In genomic region chr3:101918526-101918925, GRCm38 (mm10) we compare ENCODE assay signal across 24 mouse cellular contexts. TPM values are rescaled to one million over a fixed set of nuclear protein-coding genes. Genes with fewer than 3 reads are reported as not detected.
DNase-seq lines count a peak whose midpoint lies in the region; ATAC-seq and TF ChIP-seq lines count a peak whose summit lies in the region.
"Had no signal": no experiment of that assay in that cellular context is flagged by ENCODE, and none has a peak within 500 bp of the region (broad histone marks: within the 10 kb centered on the region; RNA-seq: fewer than 3 reads in every experiment).

No protein-coding gene starts in this region.

- 92% methylated on average over 3 of the region's 3 CpGs for WGBS in liver, adult 2 months
- 70% methylated on average over 3 of the region's 3 CpGs for WGBS in liver, embryonic 12.5 days (ENCODE audit: insufficient replicate concordance)
- 89% methylated on average over 3 of the region's 3 CpGs for WGBS in midbrain, embryonic 11.5 days
- 99% methylated on average over 3 of the region's 3 CpGs for WGBS in midbrain, embryonic 16.5 days

- H3K36me3 ChIP-seq in liver, adult 2 months (ENCODE audit: control insufficient read depth, insufficient read depth, low read length), result peaks cover 2% of the 10 kb centered on the region; the same call in 1 of the 2 replicates
- H3K36me3 ChIP-seq in liver, embryonic 12.5 days, result no peaks in the 10 kb centered on the region
- H3K36me3 ChIP-seq in midbrain, embryonic 11.5 days (ENCODE audit: control insufficient read depth, insufficient read depth, low read length), result no peaks in the 10 kb centered on the region
- peaks cover 6% of the 10 kb centered on the region; the same call in 1 of the 2 replicates for H3K36me3 ChIP-seq in midbrain, embryonic 16.5 days (ENCODE audit: control insufficient read depth, insufficient read depth, low read length)
- H3K36me3 ChIP-seq: forebrain, embryonic 15.5 days had no signal

- TF ChIP-seq CTCF in liver, adult 2 months (IDR thresholded peaks at IDR 0.05; ENCODE audit: low read depth, low read length), result no peak

- no peak overlapping the region for H3K9ac ChIP-seq in liver, adult 2 months (ENCODE audit: low read depth, low read length)
- no peak overlapping the region for H3K9ac ChIP-seq in liver, embryonic 12.5 days
- H3K9ac ChIP-seq in midbrain, embryonic 11.5 days (ENCODE audit: low read length), result no peak overlapping the region
- no peak overlapping the region for H3K9ac ChIP-seq in midbrain, embryonic 16.5 days (ENCODE audit: low read depth, low read length)
- H3K9ac ChIP-seq: embryonic facial prominence, embryonic 12.5 days; embryonic facial prominence, embryonic 15.5 days; forebrain, embryonic 13.5 days; forebrain, embryonic 15.5 days; forebrain, postnatal 0 days had no signal

- H3K27ac ChIP-seq in liver, adult 2 months (replicated peaks; ENCODE audit: insufficient read depth, low read depth, low read length), result no peak overlapping the region
- no peak overlapping the region for H3K27ac ChIP-seq in liver, embryonic 12.5 days
- H3K27ac ChIP-seq in midbrain, embryonic 11.5 days (ENCODE audit: low read depth, low read length), result no peak overlapping the region
- no peak overlapping the region for H3K27ac ChIP-seq in midbrain, embryonic 16.5 days (ENCODE audit: low read length)
- H3K27ac ChIP-seq: embryonic facial prominence, embryonic 12.5 days; embryonic facial prominence, embryonic 15.5 days; forebrain, embryonic 13.5 days had no signal

- no peaks in the 10 kb centered on the region for H3K27me3 ChIP-seq in liver, adult 2 months (ENCODE audit: control insufficient read depth, insufficient read depth, low read length)
- H3K27me3 ChIP-seq in liver, embryonic 12.5 days (replicated peaks), result peaks cover 11% of the 10 kb centered on the region
- H3K27me3 ChIP-seq in midbrain, embryonic 11.5 days (ENCODE audit: control insufficient read depth, insufficient read depth, low read length), result no peaks in the 10 kb centered on the region; the same call in 1 of the 2 replicates
- no peaks in the 10 kb centered on the region for H3K27me3 ChIP-seq in midbrain, embryonic 16.5 days (ENCODE audit: control insufficient read depth, insufficient read depth, low read depth, low read length)
- H3K27me3 ChIP-seq: embryonic facial prominence, embryonic 12.5 days; embryonic facial prominence, embryonic 15.5 days; forebrain, embryonic 13.5 days; forebrain, embryonic 15.5 days had no signal

- ATAC-seq in liver, embryonic 12.5 days, result no peak
- ATAC-seq in midbrain, embryonic 11.5 days (ENCODE audit: low FRiP score), result no peak
- ATAC-seq in midbrain, embryonic 16.5 days, result no peak
- peak; percentile 49 for ATAC-seq in megakaryocyte, adult 5-6 weeks (ENCODE audit: poor library complexity, severe bottlenecking)
- ATAC-seq: forebrain, embryonic 13.5 days; forebrain, embryonic 15.5 days; forebrain, postnatal 0 days had no signal

- TF ChIP-seq POLR2A in liver, adult 2 months (IDR thresholded peaks at IDR 0.05; ENCODE audit: extremely low read depth, insufficient read depth, low read length), result no peak

- H3K79me2 ChIP-seq in liver, adult 2 months (ENCODE audit: control insufficient read depth, insufficient read depth, low read length), result no peaks in the 10 kb centered on the region

- H3K4me3 ChIP-seq in liver, adult 2 months (ENCODE audit: insufficient read depth, low read depth, low read length), result no peak overlapping the region
- H3K4me3 ChIP-seq in liver, embryonic 12.5 days, result no peak overlapping the region
- H3K4me3 ChIP-seq in midbrain, embryonic 11.5 days (ENCODE audit: low read depth, low read length), result no peak overlapping the region
- no peak overlapping the region for H3K4me3 ChIP-seq in midbrain, embryonic 16.5 days (ENCODE audit: low read depth, low read length)
- H3K4me3 ChIP-seq: embryonic facial prominence, embryonic 12.5 days; embryonic facial prominence, embryonic 15.5 days; erythroblast, embryonic 14.5 days; forebrain, embryonic 13.5 days; forebrain, embryonic 15.5 days had no signal

- H3K9me3 ChIP-seq in liver, embryonic 12.5 days (replicated peaks), result no peaks in the 10 kb centered on the region
- H3K9me3 ChIP-seq in midbrain, embryonic 11.5 days (ENCODE audit: control insufficient read depth, low read length), result no peaks in the 10 kb centered on the region
- no peaks in the 10 kb centered on the region for H3K9me3 ChIP-seq in midbrain, embryonic 16.5 days (replicated peaks; ENCODE audit: control insufficient read depth, low read length, poor library complexity, severe bottlenecking)
- H3K9me3 ChIP-seq: embryonic facial prominence, embryonic 12.5 days; embryonic facial prominence, embryonic 15.5 days; forebrain, embryonic 13.5 days; forebrain, embryonic 15.5 days had no signal

- peaks cover 16% of the 10 kb centered on the region for H3K4me1 ChIP-seq in liver, adult 2 months (ENCODE audit: control insufficient read depth, insufficient read depth, low read length)
- 0 out of 2 replicates have a peak, but pooled peaks cover 3% of the 10 kb centered on the region for H3K4me1 ChIP-seq in liver, embryonic 12.5 days
- H3K4me1 ChIP-seq in midbrain, embryonic 11.5 days (ENCODE audit: control insufficient read depth, insufficient read depth, low read length), result peaks cover under 1% of the 10 kb centered on the region; the same call in 1 of the 2 replicates
- H3K4me1 ChIP-seq in midbrain, embryonic 16.5 days (ENCODE audit: control insufficient read depth, insufficient read depth, low read length), result peaks cover 20% of the 10 kb centered on the region

- no peak overlapping the region for H3K4me2 ChIP-seq in liver, embryonic 12.5 days
- no peak overlapping the region for H3K4me2 ChIP-seq in midbrain, embryonic 11.5 days
- no peak overlapping the region for H3K4me2 ChIP-seq in midbrain, embryonic 16.5 days (ENCODE audit: low read length)
- H3K4me2 ChIP-seq: embryonic facial prominence, embryonic 12.5 days; embryonic facial prominence, embryonic 15.5 days; forebrain, embryonic 13.5 days; forebrain, embryonic 15.5 days had no signal

- peak; percentile 81 for DNase-seq in liver, adult 2 months (ENCODE audit: extremely low read depth, low read depth, low spot score)
- peak; percentile 79 for DNase-seq in midbrain, embryonic 11.5 days (ENCODE audit: low spot score, missing footprints)
- DNase-seq in fat pad, adult 2 months (ENCODE audit: extremely low read depth, low read depth, low spot score), result peak; percentile 33
- no peak for DNase-seq in kidney, postnatal 25 days
- DNase-seq in ovary, adult 18-20 months (ENCODE audit: low spot score), result no peak
- DNase-seq: adrenal gland, adult 2 months; adrenal gland, postnatal 10 days; adrenal gland, postnatal 25 days; cerebellum, adult 11 months; cerebellum, adult 18-20 months; cerebellum, adult 8-10 months; cerebellum, adult 9-11 months; cerebellum, postnatal 14 days; cerebellum, postnatal 36 days; embryo, embryonic 11 days; forebrain, postnatal 0 days had no signal

RNA-seq across cellular contexts. Expression of gene Slc22a15, which starts 5.7 kb away (rescaled TPM):
- total RNA-seq in liver, adult 2 months (2014; rRNA removed), result 3.5 and 3.8 TPM in 2 replicates
- 5.8 and 10.5 TPM in 2 replicates for polyA plus RNA-seq in liver, adult 2 months (2012; rRNA removed)
- polyA plus RNA-seq in liver, embryonic 12.5 days (2016; fragmentation: Nextera tagmentation; extraction: Ambion mirVana), result 1.6 and 1.8 TPM in 2 replicates
- 4.6 and 5.0 TPM in 2 replicates for polyA plus RNA-seq in midbrain, embryonic 11.5 days (2014; fragmentation: Nextera tagmentation; extraction: Ambion mirVana)
- 6.0 and 7.4 TPM in 2 replicates for polyA plus RNA-seq in midbrain, embryonic 16.5 days (2015; fragmentation: Nextera tagmentation; extraction: Ambion mirVana)
- total RNA-seq in megakaryocyte, adult 5-6 weeks (2015), result 33.2 and 36.1 TPM in 2 replicates
- 17.2 and 22.8 TPM in 2 replicates for total RNA-seq in megakaryocyte, adult 5-6 weeks (2017)
- polyA plus RNA-seq: erythroblast, embryonic 14.5 days had no signal

Comparison
In these comparisons a context has a peak if more than half of its experiments do, and no peak if none do; other contexts are left out.
1. DNase-seq: peak in liver, adult 2 months (single experiment), midbrain, embryonic 11.5 days (single experiment) and fat pad, adult 2 months (single experiment); none in kidney, postnatal 25 days (0 of 2) and ovary, adult 18-20 months (single experiment).